Mouse (Mus musculus) layer of hippocampus, adult 9-11 months (tissue): ENCODE measurements at regions not wholly inside any gene's neighbourhood (a gene's known extent, or its start where the extent isn't known, plus 50 kb on each side); places are given as distances from the start of the nearest gene placed in this dataset.

ENCODE experiments used
- DNase-seq: peaks from one replicate; pipeline ENCODE4 v3.0.0; 2022

- no peak for DNase-seq
These were observed 180.8 kb downstream of the Stim2 start for GRCm38 (mm10) chr5:54178966-54179547.

- no peak for DNase-seq
These were observed 181.9 kb downstream of the Stim2 start for GRCm38 (mm10) chr5:54180192-54180611.

- DNase-seq = no peak
These were observed 182.5 kb downstream of the Stim2 start for GRCm38 (mm10) chr5:54180640-54181326.

DNA sequence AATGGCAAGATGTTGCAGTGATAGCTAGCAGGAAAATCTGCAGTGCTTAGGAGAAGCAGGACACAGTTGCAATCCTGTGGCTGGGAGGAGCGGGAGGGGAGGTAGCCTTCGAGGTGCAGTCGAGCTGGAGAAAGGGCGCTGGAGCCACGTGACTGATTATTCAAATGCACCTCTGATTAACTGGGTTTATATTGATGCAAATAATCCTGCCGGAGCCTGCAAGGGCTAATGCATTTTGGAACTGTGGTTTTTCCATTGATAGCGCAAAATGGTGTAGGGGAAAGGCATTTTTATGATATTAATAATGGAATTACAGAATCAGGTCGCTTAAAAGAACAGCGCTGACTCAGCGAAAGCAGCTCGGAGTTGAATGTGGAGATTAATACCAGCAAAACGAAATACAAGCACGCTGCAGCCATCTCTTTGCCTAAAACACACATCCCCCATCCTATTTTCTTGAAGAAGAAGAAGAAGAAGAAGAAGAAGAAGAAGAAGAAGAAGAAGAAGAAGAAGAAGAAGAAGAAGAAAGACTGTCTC, 183.1 kb downstream of the Stim2 start:
- DNase-seq = no peak

- no peak for DNase-seq
These were observed 184.5 kb downstream of the Stim2 start for GRCm38 (mm10) chr5:54182754-54183153.

DNA sequence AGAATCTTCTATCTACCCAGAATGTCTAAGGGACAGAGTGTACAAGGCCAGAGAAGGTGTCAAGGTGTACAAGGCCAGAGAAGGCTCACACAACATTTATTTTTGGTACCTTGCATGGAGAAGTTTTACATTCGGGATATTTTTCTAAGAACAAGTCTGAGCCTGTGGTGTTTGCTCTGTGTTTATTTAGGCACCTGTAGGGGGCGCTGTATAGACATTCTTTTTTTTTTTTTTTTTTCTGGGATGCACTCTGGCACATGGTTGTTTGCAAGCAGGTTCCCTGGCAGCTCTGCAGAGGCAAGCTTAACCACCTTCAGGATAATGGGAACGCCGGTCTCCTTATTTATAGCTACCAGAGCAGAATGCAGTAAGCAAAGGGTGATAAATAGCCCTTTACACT, 187.4 kb downstream of the Stim2 start:
- DNase-seq = no peak

DNA sequence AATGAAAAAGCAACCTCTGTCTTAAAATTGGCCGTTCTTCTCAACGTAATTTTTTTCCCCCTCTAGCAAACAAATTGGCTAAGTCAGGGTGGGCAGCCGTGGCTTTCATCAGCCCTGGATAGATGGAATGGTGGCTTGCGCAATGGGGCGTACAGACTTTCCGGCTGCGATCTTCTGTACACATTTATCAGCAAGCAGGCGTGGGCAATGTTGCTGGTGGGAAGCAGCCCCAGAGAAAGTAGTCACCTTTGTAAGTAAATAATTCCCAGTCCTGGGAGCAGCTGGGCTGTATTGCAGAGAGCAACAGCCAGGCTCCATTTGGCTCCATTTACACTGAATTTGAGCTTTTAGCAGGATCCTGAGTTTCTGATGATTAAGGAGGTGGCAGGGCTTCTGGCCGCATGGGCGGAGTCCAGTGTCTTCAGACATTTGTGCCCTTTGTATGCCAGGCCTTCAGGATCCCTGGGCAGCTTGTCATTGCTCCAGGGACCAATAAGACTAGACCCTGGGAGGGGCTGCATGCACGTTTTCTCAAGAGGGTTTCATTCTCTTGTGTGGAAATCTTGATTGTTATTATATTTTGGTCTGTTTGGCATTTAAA, 187.9 kb downstream of the Stim2 start:
- DNase-seq = no peak

DNA sequence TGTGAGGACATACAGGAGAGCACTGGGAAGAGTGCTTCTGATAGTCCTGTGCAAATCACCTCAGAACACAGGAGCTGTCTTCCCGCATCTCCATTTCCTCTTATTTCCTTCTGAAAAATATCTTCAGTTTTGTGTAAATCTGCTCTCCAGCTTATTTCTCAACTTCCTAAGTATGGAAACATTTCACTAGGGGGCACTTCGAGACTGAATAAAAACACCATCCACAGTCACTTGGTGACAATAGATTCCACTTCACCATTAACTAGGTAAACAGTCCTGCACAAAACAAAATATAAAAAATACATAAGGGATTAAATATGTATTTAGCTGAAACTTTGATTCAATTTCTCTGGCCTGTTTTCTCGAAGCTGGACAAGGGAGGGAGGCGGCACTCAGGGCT, 193.4 kb downstream of the Stim2 start:
- DNase-seq = no peak

DNA sequence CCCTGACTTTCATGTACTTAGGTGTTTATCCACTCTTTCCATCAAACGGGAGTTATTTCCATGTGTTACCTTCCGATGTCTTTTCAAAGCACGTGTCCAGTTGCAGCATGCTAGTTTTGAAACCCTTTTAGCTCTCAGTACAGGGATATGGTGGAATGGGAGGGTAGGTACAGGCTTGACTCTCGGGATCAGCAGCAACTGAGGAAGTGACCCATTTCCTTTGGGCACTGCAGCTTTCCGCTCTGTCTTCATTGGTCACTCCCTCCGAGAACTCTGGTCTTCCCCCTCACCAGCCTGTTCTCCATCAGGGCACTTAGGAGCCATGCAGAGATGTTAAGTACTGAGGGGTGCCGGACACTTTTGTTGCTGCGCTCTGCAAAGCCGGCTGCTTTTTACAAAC, 196.5 kb downstream of the Stim2 start:
- no peak for DNase-seq

- DNase-seq = no peak
These were observed 201.7 kb downstream of the Stim2 start for GRCm38 (mm10) chr5:54200032-54200431.

DNA sequence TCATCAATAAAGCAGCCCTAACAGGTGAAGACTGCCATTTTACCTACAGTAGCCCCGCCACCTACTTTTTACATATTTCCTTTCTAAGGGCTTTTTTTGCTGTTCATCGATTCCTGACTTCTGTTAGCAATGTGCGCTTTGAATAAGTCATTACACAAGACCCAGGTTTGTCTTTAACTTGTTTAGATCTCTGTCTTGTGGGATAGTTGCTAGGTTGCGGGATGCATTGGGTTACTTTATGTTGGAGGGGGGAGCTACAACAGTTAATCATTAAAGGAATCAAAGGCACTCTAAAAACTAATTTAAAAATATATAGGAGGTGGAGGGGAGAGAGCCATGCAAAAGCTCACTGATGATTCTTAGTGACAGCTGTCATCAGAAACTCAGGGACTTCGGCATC, 202.3 kb downstream of the Stim2 start:
- no peak for DNase-seq

GRCm38 (mm10) chr5:54211457-54211856, 213.2 kb downstream of the Stim2 start:
- no peak for DNase-seq

DNA sequence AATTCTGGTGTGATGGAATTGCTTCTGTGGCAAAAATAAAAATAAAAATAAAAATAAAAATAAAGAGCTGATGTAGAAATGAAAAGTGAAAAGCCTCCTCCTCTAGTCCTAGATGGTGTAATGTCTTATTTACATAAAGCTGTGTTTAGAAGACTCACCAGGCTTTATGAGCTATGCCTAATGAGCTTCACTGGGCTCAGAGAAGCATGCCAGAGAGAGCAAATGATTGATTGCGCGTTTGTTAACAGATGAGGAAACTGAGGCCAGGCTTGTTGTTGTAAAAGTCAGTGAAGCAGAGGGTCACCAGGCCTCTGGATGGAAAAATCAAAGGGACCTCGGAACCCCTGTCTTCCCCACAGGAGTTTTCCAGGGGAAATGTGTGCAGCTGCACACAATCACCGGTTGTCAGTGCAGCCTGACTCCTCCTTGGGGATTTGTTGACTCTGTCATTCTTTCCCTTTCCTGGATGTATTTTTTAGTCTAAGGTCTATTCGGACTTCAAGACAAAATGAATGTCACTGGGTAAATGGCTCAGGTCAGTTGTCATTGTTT, 213.8 kb downstream of the Stim2 start:
- DNase-seq = no peak

GRCm38 (mm10) chr5:54225031-54225430, 226.7 kb downstream of the Stim2 start:
- no peak for DNase-seq

DNA sequence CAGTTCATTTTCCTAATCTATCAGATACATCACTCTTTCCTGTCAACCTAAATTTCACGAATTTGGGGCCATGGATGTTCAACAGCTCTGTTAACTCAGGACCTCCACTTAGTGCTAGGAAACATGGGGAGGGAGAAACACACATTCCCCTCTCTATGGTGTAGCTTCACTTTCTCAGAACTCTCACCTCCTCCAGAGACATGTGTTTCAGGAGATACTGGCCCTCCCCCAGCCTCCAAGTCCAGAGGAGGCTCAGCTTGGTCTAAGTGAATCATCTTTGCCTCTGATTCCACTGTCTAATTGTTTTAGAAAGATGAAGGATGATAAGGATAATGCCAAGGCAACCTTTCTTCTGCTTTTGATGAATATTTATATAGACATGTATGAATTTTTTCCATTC, 236.3 kb downstream of the Stim2 start:
- no peak for DNase-seq

DNA sequence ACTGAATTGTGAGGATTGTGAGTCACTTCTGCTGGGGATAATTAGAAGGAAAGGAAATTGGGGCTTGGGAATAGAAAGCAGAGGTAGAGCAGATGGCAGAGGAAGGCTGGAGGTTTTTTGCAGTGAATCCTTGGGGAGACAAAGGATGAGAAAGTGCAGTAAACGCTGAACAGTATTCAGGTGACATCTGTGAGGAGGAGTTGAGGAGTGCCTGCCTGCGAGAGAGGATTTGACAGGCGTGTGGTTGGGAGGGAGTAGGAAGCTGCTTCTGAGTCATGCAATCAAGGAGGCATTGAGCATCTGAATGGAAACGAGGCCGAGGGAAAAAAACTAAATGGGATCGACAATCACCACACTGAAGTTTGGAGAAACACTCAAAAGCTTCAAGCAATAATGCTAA, 236.9 kb downstream of the Stim2 start:
- DNase-seq = peak; percentile 80

GRCm38 (mm10) chr5:54237226-54237625, 238.9 kb downstream of the Stim2 start:
- no peak for DNase-seq

GRCm38 (mm10) chr5:54238646-54239167, 240.4 kb downstream of the Stim2 start:
- no peak for DNase-seq

DNA sequence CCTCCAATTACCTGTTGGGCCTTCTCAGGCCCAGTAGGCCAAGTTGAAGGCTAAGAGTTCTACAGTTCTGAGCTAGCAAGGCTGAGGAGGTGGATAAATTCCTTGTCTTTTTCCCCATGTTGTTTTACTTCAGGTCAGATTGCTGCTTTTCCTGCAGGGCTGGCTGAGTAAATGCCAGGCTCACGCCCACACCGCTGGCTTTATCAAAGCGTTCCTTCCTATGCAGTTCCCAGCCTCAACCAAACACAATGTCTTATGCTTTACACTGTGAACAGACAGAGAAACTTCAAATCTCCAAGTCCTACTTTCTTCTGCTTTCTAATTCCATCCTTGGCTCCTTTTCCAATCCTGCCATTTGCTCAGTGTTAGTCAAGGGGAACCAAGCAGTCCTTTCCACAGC, 241.3 kb downstream of the Stim2 start:
- peak; percentile 31 for DNase-seq

GRCm38 (mm10) chr5:54241169-54241917, 243.0 kb downstream of the Stim2 start:
- peak; percentile 15 for DNase-seq

- DNase-seq = no peak
These were observed 243.8 kb downstream of the Stim2 start for GRCm38 (mm10) chr5:54242126-54242525.

DNA sequence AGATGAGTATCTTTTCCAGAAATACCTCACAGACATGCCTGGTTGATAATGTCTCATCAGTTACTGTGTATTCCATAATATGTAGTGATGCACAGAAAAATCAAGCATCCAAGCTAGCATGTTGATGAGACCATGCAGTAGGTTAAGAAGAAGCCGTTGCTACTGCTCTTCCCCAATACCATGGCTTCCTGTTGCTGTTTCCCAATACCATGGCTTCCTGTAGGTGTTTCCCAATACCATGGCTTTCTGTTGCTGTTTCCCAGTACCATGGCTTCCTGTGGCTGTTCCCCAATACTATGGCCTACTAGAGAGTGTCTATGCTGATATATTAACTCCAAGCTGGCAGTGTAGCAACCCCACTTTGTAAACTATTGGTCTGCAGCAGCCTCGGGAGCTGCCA, 253.7 kb downstream of the Stim2 start:
- DNase-seq = no peak

DNA sequence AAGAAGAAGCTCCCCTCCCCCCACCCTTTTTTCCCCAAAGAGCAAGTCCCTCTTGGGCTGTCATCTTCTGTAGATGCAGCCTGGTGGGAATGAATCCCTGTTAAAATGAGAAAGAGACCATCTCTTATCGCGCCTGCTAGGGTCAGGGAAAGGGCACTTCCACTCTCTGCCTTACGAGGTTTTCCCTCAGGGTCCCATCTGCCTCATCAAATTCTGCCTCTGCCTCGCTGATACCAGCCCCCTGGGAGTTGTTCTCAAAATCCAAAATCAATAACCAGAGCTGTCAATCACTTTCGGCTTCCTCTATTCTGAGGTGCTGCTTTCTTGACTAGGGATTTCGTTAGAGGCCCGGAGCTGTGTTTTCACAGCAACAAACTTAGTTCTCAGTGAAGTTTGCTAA, 255.7 kb downstream of the Stim2 start:
- DNase-seq = no peak
